Mouse (Mus musculus): Measurements from ENCODE around the gene Kctd15.
A peak's percentile ranks its signal among the peaks of the same experiment; 100 is the strongest.

DNA sequence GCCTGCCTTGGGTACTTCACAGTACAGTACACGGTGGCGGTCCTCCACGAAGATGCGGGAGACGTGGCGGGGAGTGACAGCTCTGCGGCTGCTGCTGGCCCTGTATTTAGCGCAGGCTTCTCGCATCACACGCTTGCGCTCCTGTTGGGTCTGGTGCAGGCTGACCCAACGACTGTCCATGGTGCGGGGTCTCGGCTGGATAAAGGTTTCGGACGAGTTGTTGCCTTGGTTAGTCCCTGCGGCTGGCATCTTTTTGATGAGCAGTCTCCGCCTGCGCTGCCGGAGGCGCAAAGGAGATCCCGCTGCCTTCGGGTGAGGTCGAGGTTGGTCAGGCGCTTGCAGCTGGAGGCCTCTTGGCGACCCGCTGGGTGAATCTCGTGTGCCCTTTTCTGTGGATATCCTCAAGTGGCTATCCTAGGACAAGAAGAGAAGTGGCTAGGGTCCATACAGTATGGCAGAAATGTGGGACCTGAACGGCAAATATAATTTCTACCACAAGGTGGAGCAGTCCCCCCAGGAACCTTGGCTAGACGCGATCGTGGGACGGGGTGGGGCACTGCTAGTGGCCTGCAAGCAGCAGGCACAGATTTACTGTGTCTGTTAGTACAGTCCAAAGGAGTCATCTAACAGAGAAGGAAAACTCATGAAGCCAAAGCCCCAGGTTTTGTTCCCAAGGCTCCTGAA is 19.4 kb upstream of the Kctd15 start:
- TF ChIP-seq USF1 (IDR thresholded peaks at IDR 0.05; ENCODE audit: low read depth) (no peak), CTCF (IDR thresholded peaks at IDR 0.05; ENCODE audit: control insufficient read depth, insufficient read depth, insufficient read length) (peak; percentile 63), MAX (IDR thresholded peaks at IDR 0.05) (no peak)

Data from C2C12 (cell line).